Mouse (Mus musculus) ES-E14 (cell line): ENCODE results near the gene Gm884.

Source experiments
- CHD2 ChIP-seq: IDR thresholded peaks from 2 replicates; pipeline ENCODE4 v1.6.1; 2014; ENCODE audit warnings: mild to moderate bottlenecking, low read depth, low read length, inconsistent platforms
- MAFK ChIP-seq: IDR thresholded peaks from 2 replicates; pipeline ENCODE4 v1.6.1; 2014; ENCODE audit warnings: mild to moderate bottlenecking, low read depth, low read length, inconsistent platforms; ENCODE audit not compliant: insufficient read depth
- ZC3H11A ChIP-seq: IDR thresholded peaks from 2 replicates; pipeline ENCODE4 v1.6.1; 2012; ENCODE audit warnings: low read depth, mild to moderate bottlenecking, inconsistent platforms, low read length, borderline replicate concordance

DNA sequence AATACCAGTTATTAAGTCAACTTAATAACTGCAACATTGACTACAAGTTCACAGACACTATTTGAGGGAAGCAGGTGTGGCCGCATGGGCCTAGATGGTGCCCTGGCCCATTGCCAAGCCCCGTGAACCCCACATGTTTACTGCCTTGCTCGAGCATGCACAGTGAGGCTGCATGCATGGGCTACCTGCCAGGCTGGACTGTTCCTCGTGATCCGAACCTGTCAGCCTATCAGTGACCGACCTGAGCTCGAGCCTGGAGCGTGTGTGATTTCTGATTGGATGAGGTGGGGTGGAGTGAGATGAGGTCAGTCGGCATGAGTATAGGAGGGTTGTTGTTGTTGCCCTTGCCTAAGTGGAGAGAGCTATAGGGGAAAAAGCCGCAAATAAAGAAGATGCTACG, 42.6 kb downstream of the Gm884 start:
- TF ChIP-seq ZC3H11A (no peak), CHD2 (no peak), MAFK (no peak)
